Mouse (Mus musculus): ENCODE data around the gene Cubn. TPM values are rescaled to one million over a fixed set of nuclear protein-coding genes. Genes with fewer than 3 reads are reported as not detected.

Gene Cubn
- total RNA-seq (2021): under 1 TPM; 0.16 to 0.27 TPM
- long read RNA-seq, experiment 1: 0 reads
- long read RNA-seq, experiment 2, partial matches to known transcripts: 0 of 1 reads
- long read RNA-seq, experiment 2, other reads (novel, unspliced or antisense): 1 of 1 reads

- DNase-seq (ENCODE audit: low spot score in 2 of 2): no peak
Measured at GRCm38 (mm10) chr2:13491734-13492133, at the start of gene Cubn. Gene Cubn (minus strand): TSS chr2:13491813.

DNA sequence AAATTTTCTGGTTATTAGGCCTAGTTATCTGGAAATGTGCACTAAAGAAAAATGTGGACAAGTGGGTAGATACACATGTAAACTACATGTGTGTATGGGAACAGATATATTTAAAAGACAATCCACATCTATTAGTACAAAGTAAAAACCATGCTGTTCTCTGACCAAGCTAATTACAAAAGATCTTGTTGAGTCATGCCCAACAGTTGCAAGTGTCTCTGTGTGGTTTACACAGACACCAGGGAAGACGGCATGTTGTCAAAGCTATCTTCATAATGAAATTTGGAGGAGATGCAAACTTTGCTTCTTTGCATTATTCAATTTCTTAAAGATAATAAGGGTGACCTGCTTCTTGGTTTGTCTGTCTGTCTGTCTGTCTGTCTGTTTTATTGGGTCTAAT, 48.2 kb upstream of the Cubn start:
- DNase-seq (ENCODE audit: low spot score in 2 of 2): no peak

DNA sequence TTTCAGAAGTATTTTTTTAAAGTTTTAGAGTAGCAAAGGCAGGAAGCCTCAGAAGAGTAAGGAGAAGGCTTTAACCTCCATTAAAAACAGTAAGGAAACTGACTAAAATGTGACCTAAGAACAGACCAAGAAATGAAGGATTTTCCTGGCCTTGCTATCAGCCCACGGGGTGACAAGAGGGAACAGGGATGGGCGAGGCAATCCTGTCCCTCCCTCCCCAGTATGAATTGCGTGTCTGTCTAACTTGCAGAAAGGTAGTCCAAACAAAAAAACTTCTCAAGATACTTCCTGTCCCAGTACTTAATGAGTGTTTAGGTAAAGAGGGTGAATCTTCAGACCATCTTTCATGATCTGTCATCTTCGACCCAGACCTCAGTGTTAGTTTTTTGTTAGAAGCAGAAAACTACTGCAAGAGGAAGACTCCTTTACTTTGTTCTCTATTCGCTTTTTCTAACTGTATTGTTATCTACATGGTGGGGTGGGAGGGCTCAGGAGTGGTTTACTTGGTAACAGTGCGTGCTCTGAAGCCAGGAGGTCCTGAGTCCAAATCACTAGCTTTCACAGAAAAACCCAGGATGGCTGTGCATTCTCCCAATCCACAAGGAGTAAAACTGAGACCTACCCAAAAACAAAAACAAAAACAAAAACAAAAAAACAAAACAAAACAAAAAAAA, 47.2 kb upstream of the Cubn start:
- no peak for DNase-seq (ENCODE audit: low spot score in 2 of 2)

DNA sequence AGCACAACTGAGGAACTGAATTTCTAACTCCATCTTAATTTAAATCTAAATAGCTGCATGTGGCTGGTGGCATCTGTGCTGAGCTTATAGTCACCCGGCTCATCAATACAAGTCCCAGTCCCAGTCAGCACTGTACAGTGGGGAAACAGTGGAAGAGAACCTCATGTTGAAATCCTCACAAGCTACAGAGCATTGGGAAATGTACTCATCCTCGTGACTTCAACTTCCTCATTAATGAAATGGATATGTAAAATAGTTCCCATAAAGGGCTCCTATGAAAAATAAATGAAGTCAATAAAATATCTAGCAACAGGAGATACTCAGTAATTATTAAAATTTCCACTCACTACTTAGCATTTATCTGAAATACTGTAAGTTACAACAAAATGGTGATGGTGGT, 46.6 kb upstream of the Cubn start:
- no peak for DNase-seq (ENCODE audit: low spot score in 2 of 2)

DNA sequence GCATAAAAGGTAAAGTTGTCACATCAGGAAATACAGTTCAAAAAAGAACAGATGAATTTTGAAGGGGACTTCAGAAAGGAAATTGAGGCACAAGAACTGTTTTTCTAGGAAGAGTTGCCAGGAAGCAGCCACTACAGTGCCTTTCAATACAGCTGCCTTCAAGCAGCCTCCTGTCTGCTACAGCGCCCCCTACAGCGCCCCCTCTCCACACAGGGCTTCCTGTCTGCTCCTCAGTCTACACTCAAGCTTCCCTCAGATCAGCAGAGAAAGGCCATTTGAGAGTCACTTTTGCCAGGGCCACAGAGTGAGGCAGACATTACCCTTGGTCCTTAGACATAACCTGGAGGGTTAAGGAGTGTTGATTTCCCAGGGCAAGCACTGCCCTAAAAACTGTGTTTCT, 46.1 kb upstream of the Cubn start:
- DNase-seq (ENCODE audit: low spot score in 2 of 2): no peak

GRCm38 (mm10) chr2:13536747-13537146, 45.1 kb upstream of the Cubn start:
- no peak for DNase-seq (ENCODE audit: low spot score in 2 of 2)

DNA sequence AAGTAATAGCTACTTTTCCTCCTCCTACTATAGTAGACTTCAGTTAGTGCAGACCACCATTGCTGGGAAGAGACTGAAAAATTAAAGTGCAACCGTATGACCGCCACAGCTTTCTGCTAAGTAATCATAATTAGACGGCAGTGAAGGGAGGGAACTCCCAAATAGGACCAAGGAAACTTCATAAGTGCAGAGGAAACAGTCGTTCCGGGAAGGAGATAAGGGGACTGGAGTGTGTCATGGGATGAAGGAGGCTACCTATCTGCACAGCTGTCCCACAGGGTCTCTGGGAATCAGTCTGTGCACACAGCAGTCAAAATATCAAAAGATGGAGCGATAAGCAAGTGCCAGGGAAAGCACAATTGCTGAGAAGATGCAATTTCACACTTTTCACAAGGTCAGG, 39.0 kb upstream of the Cubn start:
- DNase-seq (ENCODE audit: low spot score in 2 of 2): no peak

- DNase-seq (ENCODE audit: low spot score in 2 of 2): no peak
Measured at GRCm38 (mm10) chr2:13529253-13529933, 37.8 kb upstream of the Cubn start.

- no peak for DNase-seq (ENCODE audit: low spot score in 2 of 2)
Measured at GRCm38 (mm10) chr2:13527531-13527930, 35.9 kb upstream of the Cubn start.

GRCm38 (mm10) chr2:13527125-13527524, 35.5 kb upstream of the Cubn start:
- no peak for DNase-seq (ENCODE audit: low spot score in 2 of 2)

DNA sequence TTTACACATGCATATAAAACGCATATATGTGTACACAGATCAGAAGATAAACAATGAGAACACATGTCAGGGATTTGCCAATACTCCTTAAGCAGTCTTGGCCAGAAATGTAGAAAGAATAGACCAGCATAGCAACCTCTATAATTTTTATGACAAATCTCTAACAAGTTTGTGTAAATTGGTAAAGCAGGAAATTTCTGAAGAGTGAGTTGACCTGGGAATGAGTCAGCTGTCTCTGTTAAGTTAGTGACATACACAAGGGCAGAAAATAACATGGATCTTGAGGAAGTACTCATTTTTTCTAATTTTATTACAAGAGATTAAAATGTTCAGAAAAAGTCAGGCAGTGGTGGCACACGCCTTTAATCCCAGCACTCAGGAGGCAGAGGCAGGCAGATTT, 34.6 kb upstream of the Cubn start:
- no peak for DNase-seq (ENCODE audit: low spot score in 2 of 2)

DNA sequence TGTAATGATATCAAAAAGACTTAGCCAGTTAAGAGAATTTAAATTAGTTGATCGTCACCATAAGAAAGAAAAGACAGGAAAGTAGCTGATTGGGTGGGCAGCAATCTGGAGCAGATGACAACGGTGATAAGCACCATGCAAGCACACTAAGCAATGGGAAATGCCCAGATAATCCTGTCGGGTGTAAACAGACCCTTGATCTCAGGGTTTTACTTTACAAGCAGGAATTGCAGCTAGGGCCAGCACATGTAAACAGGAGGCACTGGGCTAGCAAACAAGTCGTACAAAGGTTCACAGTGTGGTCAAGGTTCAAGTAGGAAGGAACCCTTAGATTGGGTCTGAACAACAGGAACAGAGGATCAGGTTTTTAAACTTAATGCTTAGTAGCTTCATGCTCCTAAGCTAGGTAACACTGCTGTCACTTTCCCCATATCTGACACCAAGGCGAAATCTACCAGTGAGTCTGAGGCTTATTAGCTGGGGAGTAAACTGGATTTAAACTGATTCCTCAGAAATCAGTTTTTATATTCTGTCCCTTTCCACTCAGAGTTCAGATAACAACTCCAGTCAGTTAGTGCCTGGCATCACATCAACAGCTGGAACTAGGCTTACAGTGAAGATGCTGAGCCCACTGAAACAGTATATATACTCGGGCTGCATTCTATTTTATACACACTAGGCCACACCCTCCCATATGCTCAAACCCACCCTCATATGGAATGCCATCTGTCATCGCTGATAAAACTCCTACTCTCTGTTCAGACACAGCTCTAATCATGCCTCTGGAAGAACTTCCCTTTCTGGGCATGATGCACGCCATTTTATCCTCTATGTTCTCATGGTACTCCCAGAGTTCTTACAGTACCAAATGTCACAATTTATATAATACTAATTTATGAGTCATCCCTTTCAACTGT, 32.2 kb upstream of the Cubn start:
- DNase-seq (ENCODE audit: low spot score in 2 of 2): no peak

GRCm38 (mm10) chr2:13522106-13522505, 30.5 kb upstream of the Cubn start:
- DNase-seq (ENCODE audit: low spot score in 2 of 2): no peak

GRCm38 (mm10) chr2:13514949-13515348, 23.3 kb upstream of the Cubn start:
- no peak for DNase-seq (ENCODE audit: low spot score in 2 of 2)

DNA sequence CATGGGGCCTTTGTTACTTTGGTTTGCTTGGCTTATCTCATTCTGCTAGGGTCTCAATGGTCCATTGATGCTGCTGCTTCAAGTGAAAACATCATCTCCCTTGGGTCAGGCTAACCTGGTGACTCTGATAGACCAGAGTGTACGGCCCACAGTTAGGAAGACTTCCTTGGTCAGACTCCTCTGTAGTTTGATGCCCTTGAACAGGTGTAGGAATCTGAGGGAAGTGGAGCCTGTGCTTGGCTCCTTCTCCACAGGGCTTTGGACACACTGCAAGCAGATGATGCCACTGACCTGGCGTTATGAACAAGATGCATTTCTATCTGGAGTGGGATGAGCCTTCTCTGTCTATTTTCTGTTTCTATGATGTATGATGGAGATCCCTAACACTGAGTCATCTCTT, 11.1 kb upstream of the Cubn start:
- no peak for DNase-seq (ENCODE audit: low spot score in 2 of 2)

- no peak for DNase-seq (ENCODE audit: low spot score in 2 of 2)
Measured at GRCm38 (mm10) chr2:13501553-13501952, 9.9 kb upstream of the Cubn start.

- DNase-seq (ENCODE audit: low spot score in 2 of 2): no peak
Measured at GRCm38 (mm10) chr2:13500298-13500999, 8.8 kb upstream of the Cubn start.

DNA sequence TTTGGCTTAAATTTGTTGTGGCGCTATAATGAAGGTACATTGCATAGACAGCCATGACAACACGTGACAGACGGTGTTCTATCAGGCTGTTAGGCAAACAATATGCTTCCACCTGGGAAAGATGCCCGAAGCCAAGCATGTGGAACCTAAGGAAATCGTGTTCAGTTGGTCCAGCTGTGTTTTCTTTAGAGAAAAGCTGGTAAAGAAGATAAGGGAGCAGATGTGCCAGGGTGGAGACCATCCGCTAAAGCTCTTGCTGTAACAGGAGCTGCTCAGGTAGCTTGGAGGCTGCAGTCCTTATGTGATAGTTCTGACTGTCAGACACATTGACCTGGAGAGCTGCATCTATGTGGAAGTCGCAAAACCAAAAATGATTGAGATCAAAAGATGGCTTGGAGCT, 7.6 kb upstream of the Cubn start:
- DNase-seq (ENCODE audit: low spot score in 2 of 2): no peak

DNA sequence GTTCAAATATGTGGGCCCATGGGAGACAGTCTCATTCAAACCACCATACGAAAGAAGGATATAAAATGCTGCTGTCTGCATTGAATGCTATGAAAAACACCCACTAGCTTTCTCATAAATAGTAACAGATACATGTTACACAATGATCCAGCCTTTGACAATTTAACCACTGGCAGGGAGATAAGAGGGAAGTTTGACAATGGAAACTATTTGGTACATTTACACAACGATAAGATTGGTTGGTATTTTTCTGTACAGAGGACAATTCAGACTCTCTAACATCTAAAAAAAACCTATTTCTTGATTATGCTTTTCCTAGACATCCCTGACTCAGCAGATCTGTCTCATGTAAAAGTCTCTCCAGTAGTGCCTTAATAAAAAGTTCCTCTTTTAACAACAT, 4.5 kb upstream of the Cubn start:
- DNase-seq (ENCODE audit: low spot score in 2 of 2): no peak

GRCm38 (mm10) chr2:13492927-13493326, 1.3 kb upstream of the Cubn start:
- DNase-seq (ENCODE audit: low spot score in 2 of 2): no peak

GRCm38 (mm10) chr2:13490480-13490879, 1.1 kb downstream of the Cubn start:
- DNase-seq (ENCODE audit: low spot score in 2 of 2): no peak
